ENCODE assay signal across 26 mouse cellular contexts in genomic region chr8:94935172-94935571, GRCm38 (mm10). TPM values are rescaled to one million over a fixed set of nuclear protein-coding genes. Genes with fewer than 3 reads are reported as not detected.
DNase-seq lines count a peak whose midpoint lies in the region; ATAC-seq and TF ChIP-seq lines count a peak whose summit lies in the region.
"Had no signal": no experiment of that assay in that cellular context is flagged by ENCODE, and none has a peak within 500 bp of the region (broad histone marks: within the 10 kb centered on the region; RNA-seq: fewer than 3 reads in every experiment).

No protein-coding gene starts in this region.

- H3K36me3 ChIP-seq in MEL (ENCODE audit: control insufficient read depth in 1 of 2, insufficient read depth in 2 of 2, low read length in 2 of 2), result no peaks in the 10 kb centered on the region
- no peaks in the 10 kb centered on the region for H3K36me3 ChIP-seq in intestine, embryonic 16.5 days (ENCODE audit: control insufficient read depth, insufficient read depth, low read length)
- H3K36me3 ChIP-seq in hindbrain, embryonic 11.5 days (ENCODE audit: control insufficient read depth, insufficient read depth, low read length), result no peaks in the 10 kb centered on the region
- H3K36me3 ChIP-seq: forebrain, embryonic 10.5 days; hindbrain, embryonic 10.5 days had no signal

- DNase-seq in 416B (ENCODE audit: low read depth) (peak; percentile 27), MEL (ENCODE audit: low read depth, low spot score) (no peak)
- DNase-seq in gastrocnemius, postnatal 25 days, result no peak
- no peak for DNase-seq in hindbrain, embryonic 11.5 days (ENCODE audit: low spot score)
- DNase-seq: adrenal gland, adult 2 months; adrenal gland, postnatal 14 days; cerebellum, adult 11-12 months; cerebellum, adult 8-10 months; cerebellum, postnatal 10 days; cerebellum, postnatal 36 days; gastrocnemius, postnatal 14 days had no signal

- H3K9ac ChIP-seq in MEL (ENCODE audit: control insufficient read depth, low read depth, low read length, poor library complexity, severe bottlenecking), result no peak overlapping the region
- H3K9ac ChIP-seq in intestine, embryonic 16.5 days (ENCODE audit: low read depth, low read length), result no peak overlapping the region
- no peak overlapping the region for H3K9ac ChIP-seq in hindbrain, embryonic 11.5 days (ENCODE audit: low read depth, low read length)
- H3K9ac ChIP-seq: forebrain, embryonic 13.5 days; hindbrain, embryonic 14.5 days had no signal

- no peak overlapping the region for H3K27ac ChIP-seq in MEL (ENCODE audit: control insufficient read depth, low read depth, low read length)
- no peak overlapping the region for H3K27ac ChIP-seq in intestine, embryonic 16.5 days (ENCODE audit: low read length)
- no peak overlapping the region for H3K27ac ChIP-seq in hindbrain, embryonic 11.5 days (ENCODE audit: low read depth, low read length)
- H3K27ac ChIP-seq: forebrain, embryonic 10.5 days; forebrain, embryonic 13.5 days; hindbrain, embryonic 10.5 days; hindbrain, embryonic 14.5 days; hindbrain, postnatal 0 days had no signal

- H3K79me2 ChIP-seq in MEL (ENCODE audit: control insufficient read depth, insufficient read depth, low read length, poor library complexity), result no peaks in the 10 kb centered on the region

- TF ChIP-seq RAD21 in MEL (IDR thresholded peaks at IDR 0.05; ENCODE audit: low read depth, low read length), result peak; percentile 26

- TF ChIP-seq EP300 in MEL (IDR thresholded peaks at IDR 0.05; ENCODE audit: low read depth in 1 of 2, low read length in 2 of 2), result no peak

- H3K4me3 ChIP-seq in MEL (ENCODE audit: control insufficient read depth in 1 of 2, insufficient read depth in 1 of 2, low read depth in 2 of 2, low read length in 2 of 2), result no peak overlapping the region
- no peak overlapping the region for H3K4me3 ChIP-seq in intestine, embryonic 16.5 days (ENCODE audit: low read length)
- H3K4me3 ChIP-seq in hindbrain, embryonic 11.5 days (ENCODE audit: low read depth, low read length), result no peak overlapping the region
- H3K4me3 ChIP-seq: forebrain, embryonic 10.5 days; forebrain, embryonic 13.5 days; hindbrain, embryonic 10.5 days had no signal

- peak; percentile 57 for ATAC-seq in granulocyte monocyte progenitor cell, adult 5-6 weeks (replicated peaks; ENCODE audit: poor library complexity, severe bottlenecking)
- peak; percentile 40; the same call in 1 of the 2 replicates for ATAC-seq in megakaryocyte progenitor cell, adult 5-6 weeks (replicated peaks; ENCODE audit: poor library complexity)
- no peak for ATAC-seq in intestine, embryonic 16.5 days
- no peak for ATAC-seq in hindbrain, embryonic 11.5 days (ENCODE audit: low FRiP score)
- ATAC-seq: CD4-positive, CD25-positive, alpha-beta regulatory T cell, adult 4 months; forebrain, embryonic 13.5 days; forebrain, embryonic 16.5 days; hindbrain, postnatal 0 days; inflammation-experienced regulatory T-cells, adult 6 months; intestine, postnatal 0 days had no signal

- no peak for TF ChIP-seq POLR2A in MEL (IDR thresholded peaks at IDR 0.05; ENCODE audit: control insufficient read depth in 1 of 2, insufficient read depth in 1 of 2, low read depth in 1 of 2, low read length in 2 of 2, poor library complexity in 1 of 2)

- 83% methylated on average over 3 of the region's 3 CpGs for WGBS in intestine, embryonic 16.5 days
- 81% methylated on average over 3 of the region's 3 CpGs for WGBS in hindbrain, embryonic 11.5 days

- H3K9me3 ChIP-seq in MEL (replicated peaks; ENCODE audit: insufficient read depth, low read length), result no peaks in the 10 kb centered on the region
- no peaks in the 10 kb centered on the region for H3K9me3 ChIP-seq in intestine, embryonic 16.5 days (ENCODE audit: control insufficient read depth, low read length)
- no peaks in the 10 kb centered on the region for H3K9me3 ChIP-seq in hindbrain, embryonic 11.5 days (ENCODE audit: control insufficient read depth, low read length)
- H3K9me3 ChIP-seq: forebrain, embryonic 10.5 days; forebrain, embryonic 13.5 days; hindbrain, embryonic 10.5 days had no signal

- no peaks in the 10 kb centered on the region for H3K4me1 ChIP-seq in MEL (ENCODE audit: control insufficient read depth in 1 of 2, insufficient read depth in 2 of 2, low read length in 2 of 2)
- no peaks in the 10 kb centered on the region for H3K4me1 ChIP-seq in intestine, embryonic 16.5 days (ENCODE audit: control insufficient read depth, insufficient read depth, low read length)
- no peaks in the 10 kb centered on the region for H3K4me1 ChIP-seq in hindbrain, embryonic 11.5 days (replicated peaks; ENCODE audit: control insufficient read depth, insufficient read depth, low read length)
- H3K4me1 ChIP-seq: forebrain, embryonic 10.5 days; forebrain, embryonic 13.5 days; hindbrain, embryonic 10.5 days had no signal

- TF ChIP-seq CTCF in MEL (IDR thresholded peaks at IDR 0.05 in 2 of 3, conservative IDR thresholded peaks at IDR 0.05 in 1 of 3; ENCODE audit: control insufficient read depth in 1 of 3, insufficient read depth in 1 of 3, low read depth in 2 of 3, low read length in 3 of 3, poor library complexity in 1 of 3, severe bottlenecking in 1 of 3), result no peak; a peak in 1 of 6 replicates

- 0 out of 4 replicates have a peak, but pooled peaks cover 0 to 1% of the 10 kb centered on the region in 2 experiments for H3K27me3 ChIP-seq in MEL (ENCODE audit: control insufficient read depth in 1 of 2, insufficient read depth in 2 of 2, low read length in 2 of 2)
- H3K27me3 ChIP-seq in intestine, embryonic 16.5 days (replicated peaks; ENCODE audit: control insufficient read depth, insufficient read depth, low read length), result no peaks in the 10 kb centered on the region
- H3K27me3 ChIP-seq in hindbrain, embryonic 11.5 days (ENCODE audit: control insufficient read depth, insufficient read depth, low read length), result no peaks in the 10 kb centered on the region
- H3K27me3 ChIP-seq: forebrain, embryonic 13.5 days had no signal

- no peak overlapping the region for H3K4me2 ChIP-seq in intestine, embryonic 16.5 days (ENCODE audit: low read depth, low read length)
- no peak overlapping the region for H3K4me2 ChIP-seq in hindbrain, embryonic 11.5 days (replicated peaks; ENCODE audit: low read depth, low read length)
- H3K4me2 ChIP-seq: forebrain, embryonic 13.5 days; heart, embryonic 11.5 days; hindbrain, embryonic 14.5 days had no signal

TF ChIP-seq in MEL, 35 proteins besides CTCF, POLR2A, EP300 and RAD21:
- TF ChIP-seq ZNF384 (IDR thresholded peaks at IDR 0.05; ENCODE audit: low read depth, low read length) (peak; percentile 42; the same call in 1 of the 2 replicates), MAZ (IDR thresholded peaks at IDR 0.05; ENCODE audit: low read depth, low read length) (no peak)

RNA-seq across cellular contexts. Expression of gene Adgrg5, which starts 11.7 kb away (rescaled TPM):
- total RNA-seq in MEL (2012; rRNA removed), result 0.04 and 0.07 TPM in 2 replicates
- polyA plus RNA-seq in MEL (2012; ENCODE audit: insufficient read depth in 1 of 2, insufficient read length in 2 of 2, low read depth in 1 of 2, low replicate concordance in 2 of 2, missing spikeins in 1 of 2), result 1 to 10 TPM in 1 of 2 experiments, not detected in 1; 1.3 TPM
- total RNA-seq in granulocyte monocyte progenitor cell, adult 5-6 weeks (2014; fragmentation: Nextera tagmentation), result not detected in 2 replicates
- total RNA-seq in granulocyte monocyte progenitor cell, adult 5-6 weeks (2017), result not detected in 2 replicates
- 0.17 TPM in 1 of 2 replicates, not detected in the other for total RNA-seq in megakaryocyte progenitor cell, adult 5-6 weeks (2015)
- total RNA-seq in megakaryocyte progenitor cell, adult 5-6 weeks (2017), result not detected in 2 replicates
- polyA plus RNA-seq in intestine, embryonic 16.5 days (2015; fragmentation: Nextera tagmentation; extraction: Ambion mirVana), result 1.6 and 2.8 TPM in 2 replicates
- not detected for total RNA-seq in gastrocnemius, postnatal 25 days (2021)
- 0.14 TPM in 2 replicates for polyA plus RNA-seq in hindbrain, embryonic 11.5 days (2014; fragmentation: Nextera tagmentation; extraction: Ambion mirVana)
- total RNA-seq: gastrocnemius, adult 18-20 months; gastrocnemius, postnatal 14 days; hindbrain, postnatal 0 days had no signal
- polyA plus RNA-seq: embryonic facial prominence, embryonic 11.5 days; forebrain, embryonic 16.5 days had no signal

RNA-seq across cellular contexts. Expression of gene Ccdc102a, which starts 17.3 kb away (rescaled TPM):
- total RNA-seq in MEL (2012; rRNA removed), result 1.6 and 1.7 TPM in 2 replicates
- polyA plus RNA-seq in MEL (2012; ENCODE audit: insufficient read depth in 1 of 2, insufficient read length in 2 of 2, low read depth in 1 of 2, low replicate concordance in 2 of 2, missing spikeins in 1 of 2), result 1 to 10 TPM in 1 of 2 experiments, not detected in 1; 6.8 TPM
- total RNA-seq in granulocyte monocyte progenitor cell, adult 5-6 weeks (2014; fragmentation: Nextera tagmentation), result not detected in 2 replicates
- 0.34 and 1.5 TPM in 2 replicates for total RNA-seq in granulocyte monocyte progenitor cell, adult 5-6 weeks (2017)
- 0.25 and 0.32 TPM in 2 replicates for total RNA-seq in megakaryocyte progenitor cell, adult 5-6 weeks (2015)
- total RNA-seq in megakaryocyte progenitor cell, adult 5-6 weeks (2017), result 1.2 and 1.3 TPM in 2 replicates
- polyA plus RNA-seq in intestine, embryonic 16.5 days (2015; fragmentation: Nextera tagmentation; extraction: Ambion mirVana), result 10.9 and 11.5 TPM in 2 replicates
- 1 to 10 TPM; 3.6 to 4.2 TPM for total RNA-seq in gastrocnemius, postnatal 25 days (2021)
- polyA plus RNA-seq in hindbrain, embryonic 11.5 days (2014; fragmentation: Nextera tagmentation; extraction: Ambion mirVana), result 18.5 and 19.2 TPM in 2 replicates
- polyA plus RNA-seq: CD4-positive, CD25-positive, alpha-beta regulatory T cell, adult 4 months had no signal

RNA-seq across cellular contexts. Expression of gene Adgrg1, which starts 39.4 kb away (rescaled TPM):
- total RNA-seq in MEL (2012; rRNA removed), result 4.2 and 7.2 TPM in 2 replicates
- 10 to 100 TPM in 1 of 2 experiments, not detected in 1; 33.2 TPM for polyA plus RNA-seq in MEL (2012; ENCODE audit: insufficient read depth in 1 of 2, insufficient read length in 2 of 2, low read depth in 1 of 2, low replicate concordance in 2 of 2, missing spikeins in 1 of 2)
- total RNA-seq in granulocyte monocyte progenitor cell, adult 5-6 weeks (2014; fragmentation: Nextera tagmentation), result 115 and 208 TPM in 2 replicates
- 50.3 and 50.9 TPM in 2 replicates for total RNA-seq in granulocyte monocyte progenitor cell, adult 5-6 weeks (2017)
- 88.4 and 140 TPM in 2 replicates for total RNA-seq in megakaryocyte progenitor cell, adult 5-6 weeks (2015)
- 48.8 and 85.6 TPM in 2 replicates for total RNA-seq in megakaryocyte progenitor cell, adult 5-6 weeks (2017)
- 24.4 and 26.8 TPM in 2 replicates for polyA plus RNA-seq in intestine, embryonic 16.5 days (2015; fragmentation: Nextera tagmentation; extraction: Ambion mirVana)
- 10 to 100 TPM; 16.7 to 22.6 TPM for total RNA-seq in gastrocnemius, postnatal 25 days (2021)
- polyA plus RNA-seq in hindbrain, embryonic 11.5 days (2014; fragmentation: Nextera tagmentation; extraction: Ambion mirVana), result 138 and 160 TPM in 2 replicates

RNA-seq across cellular contexts. Expression of gene Dok4, which starts 59.0 kb away (rescaled TPM):
- total RNA-seq in MEL (2012; rRNA removed), result 1.5 TPM in 2 replicates
- 1 to 10 TPM in 1 of 2 experiments, not detected in 1; 3.2 TPM for polyA plus RNA-seq in MEL (2012; ENCODE audit: insufficient read depth in 1 of 2, insufficient read length in 2 of 2, low read depth in 1 of 2, low replicate concordance in 2 of 2, missing spikeins in 1 of 2)
- total RNA-seq in granulocyte monocyte progenitor cell, adult 5-6 weeks (2014; fragmentation: Nextera tagmentation), result not detected in 2 replicates
- total RNA-seq in granulocyte monocyte progenitor cell, adult 5-6 weeks (2017), result 0.13 and 0.62 TPM in 2 replicates
- 0.49 TPM in 1 of 2 replicates, not detected in the other for total RNA-seq in megakaryocyte progenitor cell, adult 5-6 weeks (2015)
- total RNA-seq in megakaryocyte progenitor cell, adult 5-6 weeks (2017), result 0.14 and 0.37 TPM in 2 replicates
- 49.6 and 51.5 TPM in 2 replicates for polyA plus RNA-seq in intestine, embryonic 16.5 days (2015; fragmentation: Nextera tagmentation; extraction: Ambion mirVana)
- total RNA-seq in gastrocnemius, postnatal 25 days (2021), result 1 to 10 TPM; 4.7 to 5.1 TPM
- polyA plus RNA-seq in hindbrain, embryonic 11.5 days (2014; fragmentation: Nextera tagmentation; extraction: Ambion mirVana), result 13.5 and 14.7 TPM in 2 replicates

Comparison
In these comparisons a context has a peak if more than half of its experiments do, and no peak if none do; other contexts are left out.
1. ATAC-seq: peak in granulocyte monocyte progenitor cell, adult 5-6 weeks (single experiment) and megakaryocyte progenitor cell, adult 5-6 weeks (single experiment); none in intestine, embryonic 16.5 days (single experiment) and hindbrain, embryonic 11.5 days (single experiment).